Mouse (Mus musculus): ENCODE data around the gene Fam163b. TPM values are rescaled to one million over a fixed set of nuclear protein-coding genes. Genes with fewer than 3 reads are reported as not detected.

Gene Fam163b
- 0.24 and 0.53 TPM in 2 replicates for polyA plus RNA-seq (2015; fragmentation: Nextera tagmentation; extraction: Ambion mirVana)

- no peaks in the 10 kb centered on the region for H3K9me3 ChIP-seq
- peaks cover 95% of the 10 kb centered on the region for H3K27me3 ChIP-seq (replicated peaks)
- under 1% methylated on average over 60 of the region's 62 CpGs for WGBS
- peak; percentile 28; the same call in 1 of the 2 replicates for ATAC-seq (ENCODE audit: extremely low read depth, insufficient number of reproducible peaks, low FRiP score, low TSS enrichment)
- peaks cover 9% of the 10 kb centered on the region for H3K4me1 ChIP-seq
- H3K9ac ChIP-seq, result peak within 1 kb of the TSS; percentile 73
- H3K27ac ChIP-seq (replicated peaks), result no peak within 1 kb of the TSS
- H3K4me2 ChIP-seq, result peak within 1 kb of the TSS; percentile 93
- H3K36me3 ChIP-seq, result no peaks in the 10 kb centered on the region
- H3K4me3 ChIP-seq, result peak within 1 kb of the TSS; percentile 57
These were observed at the start of gene Fam163b for GRCm38 (mm10) chr2:27141950-27142693. Fam163b (minus strand) TSS chr2:27142491.

- Histone ChIP-seq H3K4me2 (no peak overlapping the region), H3K36me3 (peaks cover 30% of the 10 kb centered on the region), H3K4me3 (no peak overlapping the region), H3K4me1 (peaks cover 12% of the 10 kb centered on the region), H3K9me3 (no peaks in the 10 kb centered on the region; the same call in 1 of the 2 replicates), H3K27ac (replicated peaks) (no peak overlapping the region), H3K27me3 (replicated peaks) (peaks cover 21% of the 10 kb centered on the region), H3K9ac (no peak overlapping the region)
- no peak for ATAC-seq (ENCODE audit: extremely low read depth, insufficient number of reproducible peaks, low FRiP score, low TSS enrichment)
- 71% methylated on average over 4 of the region's 4 CpGs for WGBS
These were observed 47.7 kb upstream of the Fam163b start for GRCm38 (mm10) chr2:27189994-27190393.

- no peak overlapping the region for H3K9ac ChIP-seq
- WGBS, result 48% methylated on average over 6 of the region's 6 CpGs
- H3K27me3 ChIP-seq (replicated peaks), result peaks cover 21% of the 10 kb centered on the region
- peaks cover 18% of the 10 kb centered on the region for H3K36me3 ChIP-seq
- H3K27ac ChIP-seq (replicated peaks), result 0 out of 2 replicates have a peak overlapping the region, but pooled peaks have one; percentile 3
- H3K9me3 ChIP-seq, result no peaks in the 10 kb centered on the region
- no peak overlapping the region for H3K4me3 ChIP-seq
- no peak overlapping the region for H3K4me2 ChIP-seq
- peaks cover 30% of the 10 kb centered on the region for H3K4me1 ChIP-seq
- no peak for ATAC-seq (ENCODE audit: extremely low read depth, insufficient number of reproducible peaks, low FRiP score, low TSS enrichment)
These were observed 45.2 kb upstream of the Fam163b start for GRCm38 (mm10) chr2:27187531-27187930.

GRCm38 (mm10) chr2:27183734-27184133 is 41.4 kb upstream of the Fam163b start:
- Histone ChIP-seq H3K9ac (peak overlapping the region; percentile 72; the same call in 1 of the 2 replicates), H3K27ac (replicated peaks) (peak overlapping the region; percentile 88), H3K27me3 (replicated peaks) (peaks cover 9% of the 10 kb centered on the region), H3K4me2 (no peak overlapping the region), H3K9me3 (no peaks in the 10 kb centered on the region), H3K4me3 (no peak overlapping the region), H3K36me3 (peaks cover 5% of the 10 kb centered on the region), H3K4me1 (peaks cover 68% of the 10 kb centered on the region)
- ATAC-seq (ENCODE audit: extremely low read depth, insufficient number of reproducible peaks, low FRiP score, low TSS enrichment), result no peak
- WGBS, result 57% methylated on average over 12 of the region's 12 CpGs

- peak; percentile 21; the same call in 1 of the 2 replicates for ATAC-seq (ENCODE audit: extremely low read depth, insufficient number of reproducible peaks, low FRiP score, low TSS enrichment)
- peaks cover 70% of the 10 kb centered on the region for H3K4me1 ChIP-seq
- no peak overlapping the region for H3K4me3 ChIP-seq
- H3K27me3 ChIP-seq (replicated peaks), result peaks cover 13% of the 10 kb centered on the region
- no peaks in the 10 kb centered on the region for H3K9me3 ChIP-seq
- peak overlapping the region; percentile 88 for H3K27ac ChIP-seq (replicated peaks)
- peak overlapping the region; percentile 43 for H3K4me2 ChIP-seq
- WGBS, result 14% methylated on average over 4 of the region's 4 CpGs
- H3K36me3 ChIP-seq, result no peaks in the 10 kb centered on the region
- peak overlapping the region; percentile 72 for H3K9ac ChIP-seq
These were observed 39.6 kb upstream of the Fam163b start for GRCm38 (mm10) chr2:27181907-27182306.

- H3K9ac ChIP-seq, result peak overlapping the region; percentile 59
- H3K9me3 ChIP-seq, result no peaks in the 10 kb centered on the region
- ATAC-seq (ENCODE audit: extremely low read depth, insufficient number of reproducible peaks, low FRiP score, low TSS enrichment), result peak; percentile 53; the same call in 1 of the 2 replicates
- peak overlapping the region; percentile 81 for H3K27ac ChIP-seq (replicated peaks)
- peaks cover 83% of the 10 kb centered on the region for H3K4me1 ChIP-seq
- WGBS, result 35% methylated on average over 8 of the region's 8 CpGs
- no peaks in the 10 kb centered on the region for H3K36me3 ChIP-seq
- no peak overlapping the region for H3K4me2 ChIP-seq
- H3K27me3 ChIP-seq (replicated peaks), result peaks cover 10% of the 10 kb centered on the region
- no peak overlapping the region for H3K4me3 ChIP-seq
These were observed 36.8 kb upstream of the Fam163b start for GRCm38 (mm10) chr2:27179101-27179500.

- H3K27ac ChIP-seq (replicated peaks), result peak overlapping the region; percentile 34; the same call in 1 of the 2 replicates
- H3K27me3 ChIP-seq (replicated peaks), result peaks cover 10% of the 10 kb centered on the region
- peaks cover 53% of the 10 kb centered on the region for H3K4me1 ChIP-seq
These were observed 33.5 kb upstream of the Fam163b start for GRCm38 (mm10) chr2:27175696-27176267.

GRCm38 (mm10) chr2:27174242-27174641 is 32.0 kb upstream of the Fam163b start:
- Histone ChIP-seq H3K36me3 (no peaks in the 10 kb centered on the region), H3K27me3 (replicated peaks) (peaks cover 10% of the 10 kb centered on the region), H3K4me3 (no peak overlapping the region), H3K9ac (no peak overlapping the region), H3K4me1 (peaks cover 38% of the 10 kb centered on the region), H3K4me2 (no peak overlapping the region), H3K9me3 (no peaks in the 10 kb centered on the region), H3K27ac (replicated peaks) (no peak overlapping the region)
- no peak for ATAC-seq (ENCODE audit: extremely low read depth, insufficient number of reproducible peaks, low FRiP score, low TSS enrichment)
- 68% methylated on average over 2 of the region's 2 CpGs for WGBS

More at GRCm38 (mm10) chr2:27175696-27176267, 33.5 kb upstream of the Fam163b start:
- H3K4me3 ChIP-seq, result no peak overlapping the region
- no peaks in the 10 kb centered on the region for H3K36me3 ChIP-seq
- H3K4me2 ChIP-seq, result no peak overlapping the region
- ATAC-seq (ENCODE audit: extremely low read depth, insufficient number of reproducible peaks, low FRiP score, low TSS enrichment), result no peak
- 56% methylated on average over 10 of the region's 10 CpGs for WGBS
- H3K9me3 ChIP-seq, result no peaks in the 10 kb centered on the region
- 0 out of 2 replicates have a peak overlapping the region, but pooled peaks have one; percentile 4 for H3K9ac ChIP-seq

GRCm38 (mm10) chr2:27166999-27167398 is 24.7 kb upstream of the Fam163b start:
- peak overlapping the region; percentile 8 for H3K27ac ChIP-seq (replicated peaks)
- no peak for ATAC-seq (ENCODE audit: extremely low read depth, insufficient number of reproducible peaks, low FRiP score, low TSS enrichment)
- H3K9me3 ChIP-seq, result no peaks in the 10 kb centered on the region

GRCm38 (mm10) chr2:27166074-27166473 is 23.8 kb upstream of the Fam163b start:
- Histone ChIP-seq H3K4me2 (no peak overlapping the region), H3K27ac (replicated peaks) (no peak overlapping the region), H3K4me3 (no peak overlapping the region), H3K27me3 (replicated peaks) (peaks cover 15% of the 10 kb centered on the region), H3K9me3 (no peaks in the 10 kb centered on the region), H3K9ac (no peak overlapping the region), H3K4me1 (peaks cover 18% of the 10 kb centered on the region), H3K36me3 (no peaks in the 10 kb centered on the region)
- ATAC-seq (ENCODE audit: extremely low read depth, insufficient number of reproducible peaks, low FRiP score, low TSS enrichment), result no peak
- WGBS, result 68% methylated on average over 2 of the region's 2 CpGs

More at GRCm38 (mm10) chr2:27166999-27167398, 24.7 kb upstream of the Fam163b start:
- H3K4me2 ChIP-seq, result no peak overlapping the region
- 0 out of 2 replicates have a peak overlapping the region, but pooled peaks have one; percentile 17 for H3K9ac ChIP-seq
- peaks cover 15% of the 10 kb centered on the region for H3K27me3 ChIP-seq (replicated peaks)
- H3K36me3 ChIP-seq, result no peaks in the 10 kb centered on the region
- WGBS, result 14% methylated on average over 2 of the region's 2 CpGs
- H3K4me3 ChIP-seq, result no peak overlapping the region
- H3K4me1 ChIP-seq, result peaks cover 18% of the 10 kb centered on the region

GRCm38 (mm10) chr2:27164796-27165590 is 22.7 kb upstream of the Fam163b start, which contains the start of gene Dbh:
Dbh (plus strand) TSS chr2:27165233.
- Histone ChIP-seq H3K4me1 (peaks cover 18% of the 10 kb centered on the region), H3K27me3 (replicated peaks) (peaks cover 15% of the 10 kb centered on the region), H3K9me3 (no peaks in the 10 kb centered on the region), H3K36me3 (no peaks in the 10 kb centered on the region), H3K4me2 (no peak within 1 kb of the TSS), H3K4me3 (no peak within 1 kb of the TSS), H3K27ac (replicated peaks) (no peak within 1 kb of the TSS), H3K9ac (no peak within 1 kb of the TSS)
- no peak for ATAC-seq (ENCODE audit: extremely low read depth, insufficient number of reproducible peaks, low FRiP score, low TSS enrichment)
- 75% methylated on average over 12 of the region's 12 CpGs for WGBS

Data from heart, embryonic 13.5 days (tissue).